Mouse (Mus musculus): Measurements from ENCODE around the gene Sass6.
A peak's percentile ranks its signal among the peaks of the same experiment; 100 is the strongest.
"Not testable (repeated sequence)": the region's sequence is repeated elsewhere in the genome, so short reads cannot be mapped to it uniquely, and the experiment has no call there.

The Sass6 gene

GRCm38 (mm10) chr3:116634091-116634490, 39.3 kb downstream of the Sass6 start:
- DNase-seq, result no peak

GRCm38 (mm10) chr3:116634853-116635252, 40.1 kb downstream of the Sass6 start:
- no peak for DNase-seq

DNA sequence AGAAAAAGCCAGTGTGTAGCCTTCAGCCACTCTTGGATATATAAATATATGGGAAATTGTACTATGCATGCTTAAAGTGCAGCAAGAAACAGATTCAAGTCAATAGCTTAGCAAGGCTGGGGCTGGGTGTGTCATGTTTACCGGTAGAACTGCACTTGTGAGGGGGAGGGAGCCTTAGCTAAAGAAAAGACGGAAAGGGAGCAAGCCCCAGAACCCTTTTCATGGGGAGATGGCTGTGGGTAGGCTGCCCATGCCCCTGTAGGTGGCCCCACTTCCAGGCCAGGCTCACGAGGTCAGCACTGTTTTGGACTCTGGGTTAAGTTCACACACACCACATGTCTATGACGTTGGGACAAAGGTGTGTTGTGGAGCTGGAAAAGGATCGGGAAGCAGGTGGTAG, 41.0 kb downstream of the Sass6 start:
- DNase-seq, result no peak

DNA sequence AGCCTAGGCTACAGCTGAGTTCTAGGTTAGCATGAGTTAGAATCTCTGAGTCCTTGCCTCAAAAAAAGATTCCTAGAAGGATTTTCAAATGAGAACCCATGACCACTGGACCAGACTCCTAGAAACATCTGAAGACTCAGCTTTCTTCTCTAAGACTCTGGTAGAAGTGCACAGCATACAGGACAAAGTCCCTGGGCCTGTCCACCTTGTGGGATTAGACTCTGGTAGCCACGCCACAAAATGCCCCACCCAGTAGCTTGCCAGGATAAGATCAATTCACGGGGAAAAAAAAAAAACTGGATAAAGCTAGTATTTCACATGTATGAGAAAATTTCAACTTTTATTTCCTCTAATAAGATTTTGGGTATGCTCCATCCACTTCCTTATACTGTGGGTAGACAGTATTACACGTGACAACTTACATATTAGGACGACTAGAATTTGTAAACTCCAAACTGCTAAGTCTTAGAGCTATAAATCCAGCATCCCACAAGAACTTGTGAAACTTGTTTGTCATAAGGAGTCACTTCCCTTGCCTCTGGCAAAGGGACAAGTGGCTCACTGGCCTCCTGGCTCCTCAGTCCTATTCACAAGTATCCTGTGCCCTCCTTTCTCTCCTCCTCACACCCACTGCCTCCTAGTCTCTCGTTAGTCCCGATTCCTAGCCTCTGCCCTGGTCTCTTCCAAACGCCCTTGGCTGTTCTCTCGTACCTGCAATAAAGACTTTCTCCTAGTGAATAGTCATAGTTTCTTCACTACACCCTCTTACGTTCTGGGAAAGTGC, 43.1 kb downstream of the Sass6 start:
- no peak for DNase-seq

- no peak for DNase-seq
Measured at GRCm38 (mm10) chr3:116638572-116638971, 43.8 kb downstream of the Sass6 start.

GRCm38 (mm10) chr3:116640024-116640423, 45.2 kb downstream of the Sass6 start:
- DNase-seq, result no peak

GRCm38 (mm10) chr3:116641811-116642371, 47.1 kb downstream of the Sass6 start:
- no peak for DNase-seq

DNA sequence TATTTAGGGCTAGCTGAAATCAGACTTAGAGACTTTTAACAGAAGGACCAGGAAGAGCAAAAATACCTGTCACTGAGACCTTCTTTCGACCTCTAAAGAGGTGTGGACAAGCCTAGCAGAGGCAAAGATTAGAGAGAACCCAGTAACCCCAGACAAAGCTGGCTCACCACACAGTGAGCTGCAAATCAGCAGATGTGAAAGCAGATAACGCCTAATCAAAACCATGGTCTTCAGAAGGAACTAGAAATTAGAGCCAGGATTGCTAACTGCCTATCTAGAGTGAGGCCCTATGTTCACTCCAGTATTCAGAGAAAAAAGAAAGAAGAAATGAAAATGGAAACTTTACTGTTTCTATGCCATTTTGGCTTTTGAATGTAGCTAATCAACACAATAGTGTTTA, 47.6 kb downstream of the Sass6 start:
- DNase-seq, result no peak

- DNase-seq, result no peak
Measured at GRCm38 (mm10) chr3:116646387-116646786, 51.6 kb downstream of the Sass6 start.

DNA sequence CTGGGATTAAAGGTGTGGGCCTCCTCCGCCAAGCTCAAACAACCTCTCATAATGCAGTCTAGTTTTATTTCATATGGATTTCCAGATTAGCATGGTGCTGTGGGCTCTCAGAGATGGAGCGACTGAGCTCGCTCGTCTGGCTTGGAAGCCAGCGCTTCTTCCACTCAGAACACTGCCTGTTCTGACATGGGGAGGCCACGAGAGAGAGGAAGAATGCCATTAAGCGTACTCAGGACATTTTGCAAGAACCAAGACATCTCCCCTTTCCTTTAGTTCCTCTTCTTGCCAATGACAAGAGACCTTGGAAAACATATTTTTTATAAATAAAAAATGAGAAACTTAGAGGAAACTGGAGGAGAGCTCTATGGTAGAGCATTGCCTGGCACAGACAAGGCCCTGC, 54.0 kb downstream of the Sass6 start:
- DNase-seq, result no peak

GRCm38 (mm10) chr3:116650698-116651097, 55.9 kb downstream of the Sass6 start:
- DNase-seq, result no peak

- DNase-seq, result no peak
Measured at GRCm38 (mm10) chr3:116652033-116652446, 57.3 kb downstream of the Sass6 start.

GRCm38 (mm10) chr3:116653278-116653945, 58.6 kb downstream of the Sass6 start:
- DNase-seq, result no peak

DNA sequence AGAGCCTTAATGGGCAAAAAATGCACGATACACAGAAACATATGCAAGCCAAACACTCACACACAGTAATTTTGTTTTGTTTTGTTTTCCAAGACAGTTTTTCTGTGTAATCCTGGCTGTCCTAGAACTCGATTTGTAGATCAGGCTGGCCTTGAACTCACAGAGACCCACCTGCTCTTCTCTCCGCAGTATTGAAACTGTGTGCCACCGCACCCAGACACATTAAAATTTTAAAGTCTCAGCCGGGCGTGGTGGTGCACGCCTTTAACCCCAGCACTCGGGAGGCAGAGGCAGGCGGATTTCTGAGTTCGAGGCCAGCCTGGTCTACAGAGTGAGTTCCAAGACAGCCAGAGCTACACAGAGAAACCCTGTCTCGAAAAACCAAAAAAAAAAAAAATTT, 59.3 kb downstream of the Sass6 start:
- DNase-seq, result not testable (repeated sequence)

GRCm38 (mm10) chr3:116656184-116656965, 61.6 kb downstream of the Sass6 start:
- no peak for DNase-seq

GRCm38 (mm10) chr3:116658928-116659565, 64.3 kb downstream of the Sass6 start:
- DNase-seq, result no peak

DNA sequence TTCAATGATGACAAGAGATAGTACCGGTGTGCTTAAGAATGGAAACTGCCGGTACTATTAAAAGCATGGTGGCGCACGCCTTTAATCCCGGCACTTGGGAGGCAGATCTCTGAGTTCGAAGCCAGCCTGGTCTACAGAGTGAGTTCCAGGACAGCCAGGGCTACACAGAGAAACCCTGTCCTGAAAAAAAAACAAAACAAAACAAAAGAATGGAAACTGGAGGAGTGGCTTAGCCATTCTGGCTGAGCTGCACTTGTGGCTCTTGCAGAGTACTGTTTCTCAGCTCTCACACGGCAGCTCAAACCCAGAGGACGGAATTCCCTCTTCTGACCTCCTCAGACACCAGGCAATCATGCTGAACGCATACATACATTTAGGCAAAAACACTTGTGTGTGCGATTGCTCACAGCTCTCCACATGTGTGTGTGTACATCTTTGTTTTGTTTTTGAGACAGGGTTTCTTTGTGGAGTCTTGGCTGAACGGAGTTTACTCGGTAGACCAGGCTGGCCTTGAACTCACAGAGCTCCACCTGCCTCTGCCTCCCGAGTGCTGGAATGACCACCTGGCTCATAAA, 65.2 kb downstream of the Sass6 start:
- DNase-seq, result no peak

GRCm38 (mm10) chr3:116661288-116661869, 66.6 kb downstream of the Sass6 start:
- peak; percentile 16 for DNase-seq

GRCm38 (mm10) chr3:116661870-116662414, 67.2 kb downstream of the Sass6 start:
- DNase-seq, result peak; percentile 74

DNA sequence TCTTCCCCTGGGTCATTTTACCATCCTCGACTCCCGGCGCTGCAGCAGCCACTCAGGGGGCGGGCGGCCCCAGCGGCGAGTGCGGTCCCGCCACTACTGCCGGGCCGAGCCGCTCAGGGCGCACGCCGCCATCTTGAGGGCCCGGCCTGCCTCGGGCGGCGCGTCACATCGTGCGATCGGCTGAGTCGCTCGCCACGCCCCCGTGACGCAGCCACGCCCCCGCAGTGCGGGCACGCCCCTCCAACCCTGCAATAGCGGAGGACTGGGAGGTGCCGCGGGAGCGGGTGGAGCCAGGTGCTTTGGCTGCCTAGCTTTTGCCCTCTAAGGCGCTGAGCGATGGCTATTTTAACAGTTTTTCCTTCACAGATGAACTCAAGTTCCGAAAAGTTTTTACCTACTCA, 67.7 kb downstream of the Sass6 start, which contains the start of gene Mfsd14a:
Gene Mfsd14a (minus strand): TSS at position 215 of the 401 bp plus-strand sequence.
- peak; percentile 97 for DNase-seq

GRCm38 (mm10) chr3:116664281-116664680, 69.5 kb downstream of the Sass6 start:
- DNase-seq, result not testable (repeated sequence)
